In genomic region chr13:43499731-43500482, GRCm38 (mm10) we compare ENCODE assay signal across 12 mouse cellular contexts.
"Had no signal": no experiment of that assay in that cellular context is flagged by ENCODE, and none has a peak within 500 bp of the region (broad histone marks: within the 10 kb centered on the region; RNA-seq: fewer than 3 reads in every experiment).

No protein-coding gene starts in this region.

- H3K9me3 ChIP-seq: limb, embryonic 15.5 days; liver, embryonic 13.5 days had no signal

- DNase-seq: kidney, postnatal 14 days; layer of hippocampus, adult 9-11 months; layer of hippocampus, postnatal 36 days; liver, embryonic 13.5 days; lung, adult 2 months; lung, postnatal 10 days; lung, postnatal 4 days; midbrain, embryonic 14.5 days; thymus, postnatal 25 days had no signal

- H3K9ac ChIP-seq: limb, embryonic 15.5 days; liver, embryonic 13.5 days; neural tube, embryonic 12.5 days had no signal

- H3K27me3 ChIP-seq: limb, embryonic 15.5 days; liver, embryonic 13.5 days; neural tube, embryonic 12.5 days had no signal

- H3K36me3 ChIP-seq: limb, embryonic 15.5 days; liver, embryonic 13.5 days; midbrain, embryonic 10.5 days; neural tube, embryonic 12.5 days had no signal

- H3K4me3 ChIP-seq: limb, embryonic 15.5 days; liver, embryonic 13.5 days; midbrain, embryonic 10.5 days; neural tube, embryonic 12.5 days had no signal

- H3K4me2 ChIP-seq: limb, embryonic 15.5 days; liver, embryonic 13.5 days; neural tube, embryonic 12.5 days had no signal

- H3K27ac ChIP-seq: limb, embryonic 15.5 days; liver, embryonic 13.5 days; midbrain, embryonic 10.5 days; neural tube, embryonic 12.5 days had no signal
